Mouse (Mus musculus) heart, postnatal 4 days (tissue): ENCODE measurements around the gene Rps17. TPM values are rescaled to one million over a fixed set of nuclear protein-coding genes. Genes with fewer than 3 reads are reported as not detected.

Experiments
- DNase-seq: peaks from one replicate; pipeline ENCODE4 v3.0.0; 2021
- total RNA-seq, 2 experiments: library from RNA; stranded (reverse); gene quantifications; 2 replicates each; pipeline ENCODE4 v1.2.3; 2021

Rps17 gene
- total RNA-seq, result 1,000 to 10,000 TPM; 1,107 to 1,128 TPM

GRCm38 (mm10) chr7:81344544-81345446 lies at the start of gene Rps17:
Rps17 (minus strand) TSS chr7:81345254.
- DNase-seq, result peak; percentile 99

- DNase-seq, result no peak
These were observed 34.3 kb upstream of the Rps17 start for GRCm38 (mm10) chr7:81379363-81379762.

GRCm38 (mm10) chr7:81372337-81372920 lies 27.4 kb upstream of the Rps17 start:
- peak; percentile 51 for DNase-seq

GRCm38 (mm10) chr7:81371811-81372210 lies 26.8 kb upstream of the Rps17 start:
- no peak for DNase-seq

- DNase-seq, result no peak
These were observed 24.7 kb upstream of the Rps17 start for GRCm38 (mm10) chr7:81369724-81370123.

- DNase-seq, result no peak
These were observed 22.9 kb upstream of the Rps17 start for GRCm38 (mm10) chr7:81367946-81368345.

- DNase-seq, result no peak
These were observed 11.9 kb upstream of the Rps17 start for GRCm38 (mm10) chr7:81356975-81357374.

GRCm38 (mm10) chr7:81356360-81356759 lies 11.3 kb upstream of the Rps17 start:
- no peak for DNase-seq

- DNase-seq, result no peak
These were observed 10.7 kb upstream of the Rps17 start for GRCm38 (mm10) chr7:81355746-81356145.

GRCm38 (mm10) chr7:81351826-81352225 lies 6.8 kb upstream of the Rps17 start:
- no peak for DNase-seq

GRCm38 (mm10) chr7:81348206-81348605 lies 3.2 kb upstream of the Rps17 start:
- no peak for DNase-seq

GRCm38 (mm10) chr7:81345447-81346170 lies 555 bp upstream of the Rps17 start:
- DNase-seq, result no peak

GRCm38 (mm10) chr7:81343831-81344230 lies 1.2 kb downstream of the Rps17 start:
- no peak for DNase-seq

GRCm38 (mm10) chr7:81343316-81343715 lies 1.7 kb downstream of the Rps17 start:
- no peak for DNase-seq

- DNase-seq, result no peak
These were observed 2.5 kb downstream of the Rps17 start for GRCm38 (mm10) chr7:81342356-81343094.

GRCm38 (mm10) chr7:81341563-81341962 lies 3.5 kb downstream of the Rps17 start:
- DNase-seq, result peak; percentile 35

GRCm38 (mm10) chr7:81339783-81340182 lies 5.3 kb downstream of the Rps17 start:
- DNase-seq, result peak; percentile 72

- no peak for DNase-seq
These were observed 6.6 kb downstream of the Rps17 start for GRCm38 (mm10) chr7:81338522-81338873.

- DNase-seq, result no peak
These were observed 7.1 kb downstream of the Rps17 start for GRCm38 (mm10) chr7:81337785-81338521.

GRCm38 (mm10) chr7:81336432-81336786 lies 8.6 kb downstream of the Rps17 start:
- DNase-seq, result peak; percentile 77

GRCm38 (mm10) chr7:81335705-81336431 lies 9.2 kb downstream of the Rps17 start:
- DNase-seq, result peak; percentile 54
